ENCODE assay signal across 9 mouse cellular contexts in genomic region chr5:75451693-75452092, GRCm38 (mm10).
A peak's percentile ranks its signal among the peaks of the same experiment; 100 is the strongest.
DNase-seq lines count a peak whose midpoint lies in the region; ATAC-seq and TF ChIP-seq lines count a peak whose summit lies in the region.
"Had no signal": no experiment of that assay in that cellular context is flagged by ENCODE, and none has a peak within 500 bp of the region (broad histone marks: within the 10 kb centered on the region; RNA-seq: fewer than 3 reads in every experiment).

No protein-coding gene starts in this region.

- H3K27ac ChIP-seq in forebrain, embryonic 13.5 days, result no peak overlapping the region
- H3K27ac ChIP-seq in forebrain, embryonic 12.5 days, result no peak overlapping the region
- peak overlapping the region; percentile 26 for H3K27ac ChIP-seq in liver, postnatal 0 days (ENCODE audit: low read depth)
- H3K27ac ChIP-seq: limb, embryonic 15.5 days had no signal

- WGBS in forebrain, embryonic 13.5 days, result 74% methylated on average over 8 of the region's 8 CpGs
- WGBS in forebrain, embryonic 12.5 days, result 84% methylated on average over 8 of the region's 8 CpGs
- 49% methylated on average over 8 of the region's 8 CpGs for WGBS in liver, postnatal 0 days (ENCODE audit: insufficient replicate concordance)

- H3K27me3 ChIP-seq in forebrain, embryonic 13.5 days, result 0 out of 2 replicates have a peak, but pooled peaks cover 3% of the 10 kb centered on the region
- H3K27me3 ChIP-seq in forebrain, embryonic 12.5 days, result peaks cover 11% of the 10 kb centered on the region
- no peaks in the 10 kb centered on the region for H3K27me3 ChIP-seq in liver, postnatal 0 days (ENCODE audit: insufficient read depth, low read length)

- H3K4me3 ChIP-seq in forebrain, embryonic 13.5 days, result no peak overlapping the region
- H3K4me3 ChIP-seq in forebrain, embryonic 12.5 days (replicated peaks), result no peak overlapping the region
- no peak overlapping the region for H3K4me3 ChIP-seq in liver, postnatal 0 days (ENCODE audit: low read depth, low read length)
- H3K4me3 ChIP-seq: limb, embryonic 15.5 days had no signal

- H3K36me3 ChIP-seq in forebrain, embryonic 13.5 days (ENCODE audit: poor library complexity, severe bottlenecking), result no peaks in the 10 kb centered on the region
- no peaks in the 10 kb centered on the region for H3K36me3 ChIP-seq in forebrain, embryonic 12.5 days (replicated peaks)
- no peaks in the 10 kb centered on the region for H3K36me3 ChIP-seq in liver, postnatal 0 days (replicated peaks; ENCODE audit: insufficient read depth, low read length)
- H3K36me3 ChIP-seq: limb, embryonic 15.5 days had no signal

- peak; percentile 57; the same call in 1 of the 2 replicates for ATAC-seq in forebrain, embryonic 13.5 days
- no peak for ATAC-seq in forebrain, embryonic 12.5 days (ENCODE audit: low FRiP score)
- ATAC-seq in liver, postnatal 0 days, result peak; percentile 85
- ATAC-seq in CD4-positive, CD25-positive, alpha-beta regulatory T cell, adult 4 months, result no peak

- peak; percentile 45 to 73 for DNase-seq in spleen, postnatal 4 days (ENCODE audit: low spot score in 2 of 2)
- DNase-seq in spleen, adult 18-20 months, result no peak
- peak; percentile 79 for DNase-seq in liver, postnatal 0 days
- DNase-seq in urinary bladder, postnatal 25 days (ENCODE audit: low spot score), result peak; percentile 28
- DNase-seq in testis, postnatal 10 days (ENCODE audit: low spot score), result no peak

- H3K9me3 ChIP-seq in forebrain, embryonic 13.5 days (replicated peaks), result no peaks in the 10 kb centered on the region
- no peaks in the 10 kb centered on the region for H3K9me3 ChIP-seq in forebrain, embryonic 12.5 days
- H3K9me3 ChIP-seq in liver, postnatal 0 days (ENCODE audit: low read length), result no peaks in the 10 kb centered on the region
- H3K9me3 ChIP-seq: limb, embryonic 15.5 days had no signal

- 0 out of 2 replicates have a peak, but pooled peaks cover 14% of the 10 kb centered on the region for H3K4me1 ChIP-seq in forebrain, embryonic 13.5 days
- H3K4me1 ChIP-seq in forebrain, embryonic 12.5 days, result peaks cover 6% of the 10 kb centered on the region; the same call in 1 of the 2 replicates
- peaks cover 12% of the 10 kb centered on the region for H3K4me1 ChIP-seq in liver, postnatal 0 days (ENCODE audit: insufficient read depth)

- no peak overlapping the region for H3K9ac ChIP-seq in forebrain, embryonic 13.5 days
- H3K9ac ChIP-seq in forebrain, embryonic 12.5 days, result no peak overlapping the region
- no peak overlapping the region for H3K9ac ChIP-seq in liver, postnatal 0 days (replicated peaks)
- H3K9ac ChIP-seq: limb, embryonic 15.5 days had no signal

- no peak for TF ChIP-seq EP300 in liver, postnatal 0 days (IDR thresholded peaks at IDR 0.05; ENCODE audit: low read depth)

- no peak for TF ChIP-seq CTCF in liver, postnatal 0 days (IDR thresholded peaks at IDR 0.05; ENCODE audit: low read depth)

- H3K4me2 ChIP-seq in forebrain, embryonic 13.5 days, result no peak overlapping the region
- H3K4me2 ChIP-seq in forebrain, embryonic 12.5 days, result no peak overlapping the region
- H3K4me2 ChIP-seq in liver, postnatal 0 days (ENCODE audit: low read depth, low read length), result 0 out of 2 replicates have a peak overlapping the region, but pooled peaks have one; percentile 19
- H3K4me2 ChIP-seq: limb, embryonic 15.5 days had no signal

Comparison
In these comparisons a context has a peak if more than half of its experiments do, and no peak if none do; other contexts are left out.
1. ATAC-seq: peak in forebrain, embryonic 13.5 days (single experiment) and liver, postnatal 0 days (single experiment); none in forebrain, embryonic 12.5 days (single experiment) and CD4-positive, CD25-positive, alpha-beta regulatory T cell, adult 4 months (single experiment).
2. DNase-seq: peak in spleen, postnatal 4 days (2 of 2), liver, postnatal 0 days (single experiment) and urinary bladder, postnatal 25 days (single experiment); none in spleen, adult 18-20 months (0 of 2) and testis, postnatal 10 days (single experiment).